Mouse (Mus musculus): Measurements from ENCODE around the gene Pycr1. TPM values are rescaled to one million over a fixed set of nuclear protein-coding genes. Genes with fewer than 3 reads are reported as not detected.

The Pycr1 gene
- polyA plus RNA-seq, 1 experiment from 2014 or later: 20.8 TPM

GRCm38 (mm10) chr11:120612763-120613162, 30.8 kb downstream of the Pycr1 start:
- peaks cover 35% of the 10 kb centered on the region for H3K4me1 ChIP-seq
- no peak overlapping the region for H3K4me2 ChIP-seq
- no peak overlapping the region for H3K27ac ChIP-seq (replicated peaks)
- 54% methylated on average over 6 of the region's 6 CpGs for WGBS
- peaks cover 49% of the 10 kb centered on the region for H3K36me3 ChIP-seq
- peaks cover 3% of the 10 kb centered on the region; the same call in 1 of the 2 replicates for H3K27me3 ChIP-seq (replicated peaks)
- H3K4me3 ChIP-seq (replicated peaks): no peak overlapping the region
- ATAC-seq (ENCODE audit: low FRiP score): no peak
- H3K9me3 ChIP-seq (replicated peaks): no peaks in the 10 kb centered on the region
- no peak overlapping the region for H3K9ac ChIP-seq (replicated peaks)

GRCm38 (mm10) chr11:120610477-120611046, 33.0 kb downstream of the Pycr1 start:
- Histone ChIP-seq H3K9me3 (replicated peaks) (no peaks in the 10 kb centered on the region), H3K4me2 (no peak overlapping the region), H3K9ac (replicated peaks) (no peak overlapping the region), H3K36me3 (peaks cover 62% of the 10 kb centered on the region), H3K4me3 (replicated peaks) (no peak overlapping the region), H3K27me3 (replicated peaks) (peaks cover 3% of the 10 kb centered on the region; the same call in 1 of the 2 replicates), H3K27ac (replicated peaks) (no peak overlapping the region), H3K4me1 (peaks cover 20% of the 10 kb centered on the region)
- ATAC-seq (ENCODE audit: low FRiP score): no peak
- 81% methylated on average over 9 of the region's 9 CpGs for WGBS

GRCm38 (mm10) chr11:120609250-120609649, 34.3 kb downstream of the Pycr1 start:
- Histone ChIP-seq H3K4me1 (peaks cover 12% of the 10 kb centered on the region), H3K4me2 (0 out of 2 replicates have a peak overlapping the region, but pooled peaks have one; percentile 56), H3K4me3 (replicated peaks) (no peak overlapping the region), H3K27ac (replicated peaks) (no peak overlapping the region), H3K9me3 (replicated peaks) (no peaks in the 10 kb centered on the region), H3K36me3 (peaks cover 71% of the 10 kb centered on the region), H3K9ac (replicated peaks) (no peak overlapping the region), H3K27me3 (replicated peaks) (peaks cover 3% of the 10 kb centered on the region; the same call in 1 of the 2 replicates)
- WGBS: 36% methylated on average over 8 of the region's 8 CpGs
- ATAC-seq (ENCODE audit: low FRiP score): no peak

DNA sequence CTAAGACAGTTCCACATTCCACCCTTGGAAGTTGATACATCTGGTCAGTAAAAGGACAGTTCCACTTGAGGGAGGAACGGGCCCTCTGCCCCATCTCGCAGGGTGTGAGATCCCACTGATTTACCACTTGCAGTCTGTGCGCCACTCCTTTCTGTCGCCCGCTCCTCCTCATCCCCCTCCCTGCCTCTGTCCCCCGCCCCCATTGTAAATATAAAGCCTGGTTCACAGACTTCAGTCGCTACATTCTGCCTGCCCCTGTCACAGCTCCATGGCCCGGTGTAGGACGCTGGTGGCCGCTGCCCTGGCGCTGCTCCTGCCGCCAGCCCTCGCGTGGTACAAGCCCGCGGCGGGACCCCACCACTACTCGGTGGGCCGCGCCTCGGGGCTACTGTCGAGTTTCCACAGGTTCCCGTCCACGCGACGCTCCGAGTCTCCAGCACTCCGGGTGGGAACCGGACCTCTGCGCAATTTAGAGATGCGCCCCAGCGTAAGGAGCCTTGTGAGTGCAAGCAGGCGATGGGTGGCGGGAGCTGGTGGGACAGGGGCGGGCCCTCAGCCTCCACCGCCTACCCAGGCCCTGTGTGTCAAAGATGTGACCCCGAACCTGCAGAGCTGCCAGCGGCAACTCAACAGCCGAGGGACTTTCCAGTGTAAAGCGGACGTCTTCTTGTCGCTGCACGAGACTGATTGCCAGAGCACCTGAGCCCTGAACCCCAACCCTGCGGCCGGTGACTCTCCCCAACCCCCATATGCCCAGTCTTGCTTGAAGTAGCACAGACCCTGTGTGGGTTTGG, 35.1 kb downstream of the Pycr1 start, which contains the start of gene Npb:
TSS of gene Npb (plus strand) at position 237 of the 794 bp plus-strand sequence.
- H3K4me2 ChIP-seq: peak within 1 kb of the TSS; percentile 56
- H3K4me3 ChIP-seq (replicated peaks): peak within 1 kb of the TSS; percentile 24
- H3K27ac ChIP-seq (replicated peaks): no peak within 1 kb of the TSS
- no peak for ATAC-seq (ENCODE audit: low FRiP score)
- H3K9ac ChIP-seq (replicated peaks): peak within 1 kb of the TSS; percentile 42; the same call in 1 of the 2 replicates
- peaks cover 12% of the 10 kb centered on the region for H3K4me1 ChIP-seq
- 5% methylated on average over 45 of the region's 45 CpGs for WGBS
- peaks cover 71% of the 10 kb centered on the region for H3K36me3 ChIP-seq
- H3K27me3 ChIP-seq (replicated peaks): peaks cover 3% of the 10 kb centered on the region; the same call in 1 of the 2 replicates
- no peaks in the 10 kb centered on the region for H3K9me3 ChIP-seq (replicated peaks)

GRCm38 (mm10) chr11:120606764-120607163, 36.8 kb downstream of the Pycr1 start:
- no peak for ATAC-seq (ENCODE audit: low FRiP score)
- Histone ChIP-seq H3K27ac (replicated peaks) (no peak overlapping the region), H3K4me2 (no peak overlapping the region), H3K4me3 (replicated peaks) (no peak overlapping the region), H3K27me3 (replicated peaks) (peaks cover 3% of the 10 kb centered on the region; the same call in 1 of the 2 replicates), H3K9ac (replicated peaks) (no peak overlapping the region), H3K36me3 (peaks cover 70% of the 10 kb centered on the region), H3K9me3 (replicated peaks) (no peaks in the 10 kb centered on the region), H3K4me1 (peaks cover 12% of the 10 kb centered on the region)
- 75% methylated on average over 4 of the region's 4 CpGs for WGBS

DNA sequence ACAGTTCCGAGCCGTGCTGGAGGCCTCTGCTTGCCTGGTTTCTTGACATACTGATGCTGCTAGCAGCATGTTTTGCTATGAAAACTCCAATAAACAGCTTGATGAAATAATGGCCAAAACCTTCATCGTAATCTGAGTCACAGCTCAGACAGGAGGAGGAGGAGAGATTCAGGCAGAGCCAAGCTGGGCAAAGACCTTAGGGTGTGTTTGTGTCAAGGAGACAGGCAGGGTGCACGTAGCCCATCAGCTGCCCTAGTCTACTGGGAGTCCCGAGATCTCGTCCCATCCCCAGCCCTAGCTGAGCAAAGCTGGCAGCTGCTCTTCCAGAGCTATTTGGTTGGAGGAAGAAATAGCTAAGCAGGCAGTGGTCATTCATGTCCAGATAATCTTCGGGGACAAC, 37.9 kb downstream of the Pycr1 start:
- Histone ChIP-seq H3K4me3 (replicated peaks) (no peak overlapping the region), H3K9ac (replicated peaks) (no peak overlapping the region), H3K27ac (replicated peaks) (no peak overlapping the region), H3K4me1 (peaks cover 12% of the 10 kb centered on the region), H3K9me3 (replicated peaks) (no peaks in the 10 kb centered on the region), H3K27me3 (replicated peaks) (peaks cover 3% of the 10 kb centered on the region; the same call in 1 of the 2 replicates), H3K4me2 (no peak overlapping the region), H3K36me3 (peaks cover 65% of the 10 kb centered on the region)
- ATAC-seq (ENCODE audit: low FRiP score): no peak
- WGBS: 92% methylated on average over 7 of the region's 7 CpGs

DNA sequence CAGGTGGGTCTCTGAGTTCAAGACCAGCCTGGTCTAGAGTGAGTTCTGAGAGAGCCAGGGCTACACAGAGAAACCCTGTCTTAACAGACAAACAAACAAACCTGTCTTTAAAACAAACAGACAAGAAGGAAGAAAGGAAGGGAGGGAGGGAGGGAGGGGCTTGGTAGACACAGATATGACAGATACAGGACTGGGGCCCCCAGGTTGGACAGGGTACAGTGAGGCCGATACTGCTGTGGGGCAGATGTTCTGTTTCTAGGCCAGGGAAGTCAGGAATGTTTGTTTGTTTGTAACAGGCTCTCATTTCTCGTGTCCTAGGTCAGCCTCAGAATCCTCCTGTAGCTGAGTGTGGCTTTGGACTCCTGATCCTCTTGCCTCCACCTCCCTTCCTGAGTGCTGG, 40.0 kb downstream of the Pycr1 start:
- Histone ChIP-seq H3K9ac (replicated peaks) (no peak overlapping the region), H3K4me1 (peaks cover 16% of the 10 kb centered on the region), H3K9me3 (replicated peaks) (no peaks in the 10 kb centered on the region), H3K4me3 (replicated peaks) (no peak overlapping the region), H3K4me2 (no peak overlapping the region), H3K36me3 (peaks cover 58% of the 10 kb centered on the region), H3K27ac (replicated peaks) (no peak overlapping the region), H3K27me3 (replicated peaks) (no peaks in the 10 kb centered on the region)
- no peak for ATAC-seq (ENCODE audit: low FRiP score)
- WGBS: 90% methylated on average over 2 of the region's 2 CpGs

GRCm38 (mm10) chr11:120600716-120601115, 42.9 kb downstream of the Pycr1 start:
- Histone ChIP-seq H3K9ac (replicated peaks) (no peak overlapping the region), H3K4me3 (replicated peaks) (no peak overlapping the region), H3K4me2 (no peak overlapping the region), H3K4me1 (peaks cover 28% of the 10 kb centered on the region), H3K27me3 (replicated peaks) (no peaks in the 10 kb centered on the region), H3K36me3 (peaks cover 56% of the 10 kb centered on the region), H3K27ac (replicated peaks) (no peak overlapping the region), H3K9me3 (replicated peaks) (no peaks in the 10 kb centered on the region)
- no peak for ATAC-seq (ENCODE audit: low FRiP score)
- WGBS: 99% methylated on average over 3 of the region's 3 CpGs

- 51% methylated on average over 17 of the region's 17 CpGs for WGBS
- peak overlapping the region; percentile 90 for H3K27ac ChIP-seq (replicated peaks)
- H3K4me1 ChIP-seq: peaks cover 28% of the 10 kb centered on the region
- H3K4me2 ChIP-seq: peak overlapping the region; percentile 74
- no peaks in the 10 kb centered on the region for H3K27me3 ChIP-seq (replicated peaks)
- H3K9me3 ChIP-seq (replicated peaks): no peaks in the 10 kb centered on the region
- H3K4me3 ChIP-seq (replicated peaks): peak overlapping the region; percentile 97
- no peak for ATAC-seq (ENCODE audit: low FRiP score)
- H3K9ac ChIP-seq (replicated peaks): peak overlapping the region; percentile 96
- H3K36me3 ChIP-seq: peaks cover 54% of the 10 kb centered on the region
Measured at GRCm38 (mm10) chr11:120598990-120599549, 44.5 kb downstream of the Pycr1 start.

- Histone ChIP-seq H3K4me3 (replicated peaks) (peak within 1 kb of the TSS; percentile 97), H3K9me3 (replicated peaks) (no peaks in the 10 kb centered on the region), H3K27ac (replicated peaks) (peak within 1 kb of the TSS; percentile 90), H3K4me2 (peak within 1 kb of the TSS; percentile 95), H3K4me1 (peaks cover 30% of the 10 kb centered on the region), H3K27me3 (replicated peaks) (no peaks in the 10 kb centered on the region), H3K36me3 (peaks cover 55% of the 10 kb centered on the region), H3K9ac (replicated peaks) (peak within 1 kb of the TSS; percentile 96)
- WGBS: under 1% methylated on average over 88 of the region's 88 CpGs
- peak; percentile 97 for ATAC-seq (ENCODE audit: low FRiP score)
Measured at GRCm38 (mm10) chr11:120598283-120598989, 45.1 kb downstream of the Pycr1 start, which contains the start of the genes Alyref and Anapc11. Alyref (minus strand) TSS chr11:120598365. Anapc11 (plus strand) TSS chr11:120598421.
